Mouse (Mus musculus) C2C12 (cell line): ENCODE measurements at regions not wholly inside any gene's neighbourhood (a gene's known extent, or its start where the extent isn't known, plus 50 kb on each side); places are given as distances from the start of the nearest gene placed in this dataset.

Experiments
- H3K27me3 ChIP-seq: one replicate; pipeline ENCODE4 v1.6.1; 2011; ENCODE audit not compliant: control insufficient read depth, insufficient read depth, insufficient read length
- H3K36me3 ChIP-seq: one replicate; pipeline ENCODE4 v1.6.1; 2011; ENCODE audit not compliant: control insufficient read depth, insufficient read depth
- H3K4me3 ChIP-seq: one replicate; pipeline ENCODE4 v1.5.1; 2011; ENCODE audit warnings: mild to moderate bottlenecking, control low read depth; ENCODE audit not compliant: poor library complexity, insufficient read depth, severe bottlenecking
- H3K79me2 ChIP-seq: one replicate; pipeline ENCODE4 v1.6.1; 2011; ENCODE audit not compliant: control insufficient read depth, insufficient read depth
- H3K79me3 ChIP-seq: one replicate; pipeline ENCODE4 v1.6.1; 2011; ENCODE audit warnings: low read depth, control low read depth
- H3ac ChIP-seq: one replicate; pipeline ENCODE3; 2011; ENCODE audit warnings: low read depth; ENCODE audit not compliant: control insufficient read depth, insufficient read length
- CEBPB ChIP-seq: IDR thresholded peaks from one replicate; pipeline ENCODE4 v1.6.1; 2011; ENCODE audit warnings: low read depth, mild to moderate bottlenecking, control low read depth, moderate library complexity
- CTCF ChIP-seq: IDR thresholded peaks from one replicate; pipeline ENCODE4 v1.5.1; 2011; ENCODE audit not compliant: control insufficient read depth, insufficient read depth, insufficient read length
- FOSL1 ChIP-seq: IDR thresholded peaks from one replicate; pipeline ENCODE4 v1.8.0; 2011; ENCODE audit warnings: mild to moderate bottlenecking, low read length; ENCODE audit not compliant: poor library complexity, insufficient read depth, severe bottlenecking
- MAX ChIP-seq: IDR thresholded peaks from one replicate; pipeline ENCODE4 v1.6.1; 2011; ENCODE audit warnings: mild to moderate bottlenecking, control low read depth
- MYOD1 ChIP-seq: IDR thresholded peaks from one replicate; pipeline ENCODE4 v1.6.1; 2011; ENCODE audit warnings: low read depth; ENCODE audit not compliant: control insufficient read depth, insufficient read length
- MYOG ChIP-seq: IDR thresholded peaks from one replicate; pipeline ENCODE4 v1.6.1; 2011; ENCODE audit not compliant: control insufficient read depth, insufficient read length; ENCODE audit errors: extremely low read depth
- USF1 ChIP-seq: IDR thresholded peaks from one replicate; pipeline ENCODE4 v1.6.1; 2011; ENCODE audit warnings: low read depth, mild to moderate bottlenecking, control low read depth, moderate library complexity

GRCm38 (mm10) chr13:45253221-45253620 lies 136.3 kb upstream of the Mylip start:
- H3K36me3 ChIP-seq = no peaks in the 10 kb centered on the region
- no peaks in the 10 kb centered on the region for H3K27me3 ChIP-seq
- H3K4me3 ChIP-seq = no peak overlapping the region
- no peak overlapping the region for H3ac ChIP-seq
- H3K79me2 ChIP-seq = no peaks in the 10 kb centered on the region
- no peak for TF ChIP-seq MYOD1
- TF ChIP-seq USF1 = no peak
- no peak for TF ChIP-seq MAX
- no peak for TF ChIP-seq CEBPB
- TF ChIP-seq MYOG = no peak
- TF ChIP-seq FOSL1 = no peak
- no peak for TF ChIP-seq CTCF
- no peaks in the 10 kb centered on the region for H3K79me3 ChIP-seq

GRCm38 (mm10) chr13:45255277-45255676 lies 134.3 kb upstream of the Mylip start:
- Histone ChIP-seq H3ac (no peak overlapping the region), H3K27me3 (no peaks in the 10 kb centered on the region), H3K4me3 (no peak overlapping the region), H3K79me3 (no peaks in the 10 kb centered on the region), H3K79me2 (no peaks in the 10 kb centered on the region), H3K36me3 (no peaks in the 10 kb centered on the region)
- TF ChIP-seq USF1 = no peak
- TF ChIP-seq CTCF = no peak
- no peak for TF ChIP-seq FOSL1
- no peak for TF ChIP-seq MYOG
- TF ChIP-seq CEBPB = no peak
- no peak for TF ChIP-seq MAX
- no peak for TF ChIP-seq MYOD1

GRCm38 (mm10) chr13:45262011-45262410 lies 127.5 kb upstream of the Mylip start:
- Histone ChIP-seq H3K79me2 (no peaks in the 10 kb centered on the region), H3K79me3 (no peaks in the 10 kb centered on the region), H3K27me3 (no peaks in the 10 kb centered on the region), H3K36me3 (no peaks in the 10 kb centered on the region), H3ac (no peak overlapping the region), H3K4me3 (no peak overlapping the region)
- no peak for TF ChIP-seq MAX
- TF ChIP-seq MYOD1 = no peak
- no peak for TF ChIP-seq FOSL1
- TF ChIP-seq CEBPB = no peak
- TF ChIP-seq USF1 = no peak
- TF ChIP-seq CTCF = no peak
- TF ChIP-seq MYOG = no peak

GRCm38 (mm10) chr13:45266287-45267064 lies 123.1 kb upstream of the Mylip start:
- no peaks in the 10 kb centered on the region for H3K79me3 ChIP-seq
- no peak overlapping the region for H3K4me3 ChIP-seq
- no peaks in the 10 kb centered on the region for H3K79me2 ChIP-seq
- TF ChIP-seq MYOD1 (no peak), MYOG (no peak), CEBPB (no peak), FOSL1 (no peak), CTCF (no peak), MAX (no peak), USF1 (no peak)
- no peaks in the 10 kb centered on the region for H3K27me3 ChIP-seq
- H3ac ChIP-seq = no peak overlapping the region
- no peaks in the 10 kb centered on the region for H3K36me3 ChIP-seq

- no peaks in the 10 kb centered on the region for H3K36me3 ChIP-seq
- H3K79me2 ChIP-seq = no peaks in the 10 kb centered on the region
- H3ac ChIP-seq = no peak overlapping the region
- no peaks in the 10 kb centered on the region for H3K27me3 ChIP-seq
- H3K79me3 ChIP-seq = no peaks in the 10 kb centered on the region
- TF ChIP-seq MYOD1 (no peak), FOSL1 (no peak), MYOG (no peak), MAX (no peak), CTCF (no peak), USF1 (no peak), CEBPB (no peak)
- no peak overlapping the region for H3K4me3 ChIP-seq
Observed at GRCm38 (mm10) chr13:45267446-45267845, 122.1 kb upstream of the Mylip start.

GRCm38 (mm10) chr13:45267906-45268305 lies 121.6 kb upstream of the Mylip start:
- Histone ChIP-seq H3ac (no peak overlapping the region), H3K36me3 (no peaks in the 10 kb centered on the region), H3K4me3 (no peak overlapping the region), H3K27me3 (no peaks in the 10 kb centered on the region), H3K79me3 (no peaks in the 10 kb centered on the region), H3K79me2 (no peaks in the 10 kb centered on the region)
- no peak for TF ChIP-seq MAX
- no peak for TF ChIP-seq USF1
- TF ChIP-seq FOSL1 = no peak
- TF ChIP-seq CTCF = no peak
- no peak for TF ChIP-seq MYOD1
